Mouse (Mus musculus): Measurements from ENCODE around the gene Kcnma1. TPM values are rescaled to one million over a fixed set of nuclear protein-coding genes. Genes with fewer than 3 reads are reported as not detected.

Kcnma1 gene
- polyA plus RNA-seq, 1 experiment from 2014 or later: 0.04 TPM

DNA sequence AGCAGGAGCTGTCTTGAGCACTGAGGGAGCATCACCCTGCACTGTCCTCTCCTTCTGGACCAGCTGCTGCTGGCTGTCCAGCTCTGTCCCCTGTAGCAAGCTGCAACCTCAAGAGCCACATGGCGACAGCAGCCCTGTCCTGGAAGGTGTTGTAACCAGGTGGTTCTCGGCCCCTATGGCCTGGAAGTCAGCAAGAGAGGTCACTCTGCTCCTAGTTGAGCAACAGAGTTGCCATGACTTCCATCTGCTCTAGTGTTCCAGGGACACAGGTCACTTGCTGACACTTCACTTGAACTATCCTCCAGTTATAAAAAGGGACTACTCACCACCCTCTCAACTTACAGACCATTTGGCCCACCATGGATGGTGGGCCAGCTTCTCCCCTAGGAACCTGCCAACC lies 139.7 kb downstream of the Kcnma1 start:
- no peaks in the 10 kb centered on the region for H3K27me3 ChIP-seq (ENCODE audit: insufficient read depth, low read length)
- TF ChIP-seq EP300 (IDR thresholded peaks at IDR 0.05; ENCODE audit: low read depth) (no peak), CTCF (IDR thresholded peaks at IDR 0.05; ENCODE audit: low read depth) (0 out of 2 replicates have a peak, but pooled peaks have one; percentile 15)
- 58% methylated on average over 2 of the region's 2 CpGs for WGBS (ENCODE audit: insufficient replicate concordance)
- no peak overlapping the region for H3K9ac ChIP-seq (replicated peaks)
- no peak overlapping the region for H3K27ac ChIP-seq (ENCODE audit: low read depth)
- H3K9me3 ChIP-seq (ENCODE audit: low read length): no peaks in the 10 kb centered on the region
- no peak for DNase-seq
- no peak for ATAC-seq
- H3K4me3 ChIP-seq (ENCODE audit: low read depth, low read length): no peak overlapping the region
- H3K4me2 ChIP-seq (ENCODE audit: low read depth, low read length): no peak overlapping the region
- no peaks in the 10 kb centered on the region for H3K4me1 ChIP-seq (ENCODE audit: insufficient read depth)
- no peaks in the 10 kb centered on the region for H3K36me3 ChIP-seq (replicated peaks; ENCODE audit: insufficient read depth, low read length)

DNA sequence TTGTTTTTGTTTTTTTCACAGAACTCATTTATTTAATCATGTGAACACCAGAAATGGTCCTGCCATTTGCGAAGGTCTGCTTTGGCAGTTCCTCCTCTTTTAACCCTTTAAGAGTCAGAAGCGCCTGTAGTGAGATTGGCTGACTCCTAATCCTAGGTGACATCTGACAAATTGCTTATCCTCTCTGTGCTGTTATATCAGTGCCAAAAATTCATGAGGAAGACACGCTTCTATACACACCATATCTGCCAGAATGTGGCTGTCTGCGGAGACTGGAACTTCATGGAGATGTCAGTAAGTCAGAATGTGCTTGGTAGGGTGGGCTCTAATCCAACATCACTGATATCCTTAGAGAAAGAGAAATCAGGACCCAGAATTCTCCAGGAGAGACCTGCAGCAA lies 157.3 kb downstream of the Kcnma1 start:
- no peaks in the 10 kb centered on the region for H3K36me3 ChIP-seq (replicated peaks; ENCODE audit: insufficient read depth, low read length)
- H3K27me3 ChIP-seq (ENCODE audit: insufficient read depth, low read length): no peaks in the 10 kb centered on the region
- H3K9ac ChIP-seq (replicated peaks): no peak overlapping the region
- no peak overlapping the region for H3K27ac ChIP-seq (ENCODE audit: low read depth)
- WGBS (ENCODE audit: insufficient replicate concordance): 69% methylated on average over 4 of the region's 4 CpGs
- H3K4me1 ChIP-seq (ENCODE audit: insufficient read depth): no peaks in the 10 kb centered on the region
- ATAC-seq (no peak), DNase-seq (no peak)
- no peaks in the 10 kb centered on the region for H3K9me3 ChIP-seq (ENCODE audit: low read length)
- TF ChIP-seq EP300 (IDR thresholded peaks at IDR 0.05; ENCODE audit: low read depth) (no peak), CTCF (IDR thresholded peaks at IDR 0.05; ENCODE audit: low read depth) (no peak)
- no peak overlapping the region for H3K4me2 ChIP-seq (ENCODE audit: low read depth, low read length)
- no peak overlapping the region for H3K4me3 ChIP-seq (ENCODE audit: low read depth, low read length)

DNA sequence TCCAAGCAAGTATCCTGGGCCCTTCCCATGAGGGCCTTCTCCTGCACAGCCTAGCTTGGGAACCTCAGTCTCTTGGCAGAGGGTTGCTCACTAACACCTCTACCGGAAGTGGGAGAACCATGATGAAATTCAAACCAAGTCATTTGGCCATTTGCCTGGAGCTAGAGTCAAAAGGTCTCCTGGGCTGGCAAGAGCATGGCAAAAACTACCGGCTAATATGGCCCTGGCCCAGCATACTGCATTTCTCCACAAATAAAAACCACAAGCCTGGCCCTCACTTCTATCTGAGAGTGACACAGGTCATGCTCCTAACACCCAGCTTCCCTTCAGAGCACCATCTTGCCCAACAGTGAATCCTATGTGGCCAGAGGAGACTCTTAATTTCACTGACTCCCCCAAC lies 159.3 kb downstream of the Kcnma1 start:
- Histone ChIP-seq H3K36me3 (replicated peaks; ENCODE audit: insufficient read depth, low read length) (no peaks in the 10 kb centered on the region), H3K4me3 (ENCODE audit: low read depth, low read length) (no peak overlapping the region), H3K9ac (replicated peaks) (no peak overlapping the region), H3K27ac (ENCODE audit: low read depth) (no peak overlapping the region), H3K27me3 (ENCODE audit: insufficient read depth, low read length) (no peaks in the 10 kb centered on the region), H3K4me2 (ENCODE audit: low read depth, low read length) (no peak overlapping the region), H3K9me3 (ENCODE audit: low read length) (no peaks in the 10 kb centered on the region), H3K4me1 (ENCODE audit: insufficient read depth) (no peaks in the 10 kb centered on the region)
- WGBS (ENCODE audit: insufficient replicate concordance): 71% methylated on average over 2 of the region's 2 CpGs
- no peak for TF ChIP-seq EP300 (IDR thresholded peaks at IDR 0.05; ENCODE audit: low read depth)
- no peak for TF ChIP-seq CTCF (IDR thresholded peaks at IDR 0.05; ENCODE audit: low read depth)
- DNase-seq: no peak
- ATAC-seq: no peak

DNA sequence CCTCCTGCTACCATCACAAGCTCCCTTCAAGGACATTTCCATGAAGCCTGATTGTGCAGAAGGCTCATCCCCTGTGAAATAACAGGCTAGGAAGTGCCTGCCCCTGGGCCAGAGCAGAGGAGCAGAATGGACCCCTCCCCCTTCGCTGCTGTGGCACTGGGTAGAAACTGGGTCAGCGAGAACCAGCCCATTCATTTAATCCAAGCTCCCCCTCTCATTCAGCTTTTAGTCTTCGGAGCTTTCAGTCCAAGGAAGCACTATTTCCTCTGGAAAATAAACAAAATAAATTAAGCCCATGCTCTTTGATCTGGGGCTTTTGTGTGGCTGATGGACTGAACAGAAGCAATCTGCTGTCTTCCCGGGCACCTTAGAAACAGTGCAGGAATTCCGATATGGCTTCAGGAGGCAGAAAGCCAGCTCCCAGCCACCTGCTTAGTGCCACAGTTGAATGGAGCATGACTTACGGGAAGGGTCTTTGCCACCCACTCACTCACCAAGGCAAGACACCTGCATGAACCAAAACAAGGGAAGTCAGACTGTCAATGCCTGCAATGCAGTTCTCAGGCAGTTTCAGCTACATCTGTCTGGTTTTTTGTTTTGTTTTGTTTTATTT lies 165.7 kb downstream of the Kcnma1 start:
- DNase-seq (no peak), ATAC-seq (no peak)
- H3K9me3 ChIP-seq (ENCODE audit: low read length): no peaks in the 10 kb centered on the region
- 47% methylated on average over 6 of the region's 6 CpGs for WGBS (ENCODE audit: insufficient replicate concordance)
- H3K36me3 ChIP-seq (replicated peaks; ENCODE audit: insufficient read depth, low read length): no peaks in the 10 kb centered on the region
- H3K4me1 ChIP-seq (ENCODE audit: insufficient read depth): no peaks in the 10 kb centered on the region
- H3K27ac ChIP-seq (ENCODE audit: low read depth): no peak overlapping the region
- no peak overlapping the region for H3K9ac ChIP-seq (replicated peaks)
- H3K27me3 ChIP-seq (ENCODE audit: insufficient read depth, low read length): no peaks in the 10 kb centered on the region
- H3K4me2 ChIP-seq (ENCODE audit: low read depth, low read length): no peak overlapping the region
- no peak for TF ChIP-seq CTCF (IDR thresholded peaks at IDR 0.05; ENCODE audit: low read depth)
- TF ChIP-seq EP300 (IDR thresholded peaks at IDR 0.05; ENCODE audit: low read depth): no peak
- H3K4me3 ChIP-seq (ENCODE audit: low read depth, low read length): no peak overlapping the region

DNA sequence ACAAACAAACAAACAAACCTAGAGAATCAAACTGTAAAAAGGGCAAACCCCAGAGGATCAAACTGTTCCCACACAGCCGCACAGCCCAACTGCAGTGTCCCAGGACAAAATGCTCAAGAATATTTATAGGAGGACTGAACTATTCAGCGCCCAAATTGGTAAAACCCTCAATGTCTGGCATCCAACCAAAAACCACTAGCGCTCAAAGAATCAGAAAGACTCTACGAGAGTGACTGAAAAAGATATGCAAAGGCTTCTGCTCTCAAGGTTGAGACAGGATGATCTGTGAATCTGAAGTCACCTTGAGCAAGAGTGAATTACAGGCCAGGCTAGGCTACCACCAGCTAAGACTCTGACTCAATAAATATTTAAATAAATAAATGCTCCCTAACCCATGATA lies 167.6 kb downstream of the Kcnma1 start:
- Histone ChIP-seq H3K27ac (ENCODE audit: low read depth) (no peak overlapping the region), H3K4me3 (ENCODE audit: low read depth, low read length) (no peak overlapping the region), H3K4me1 (ENCODE audit: insufficient read depth) (no peaks in the 10 kb centered on the region), H3K4me2 (ENCODE audit: low read depth, low read length) (no peak overlapping the region), H3K9ac (replicated peaks) (no peak overlapping the region), H3K27me3 (ENCODE audit: insufficient read depth, low read length) (no peaks in the 10 kb centered on the region), H3K36me3 (replicated peaks; ENCODE audit: insufficient read depth, low read length) (no peaks in the 10 kb centered on the region), H3K9me3 (ENCODE audit: low read length) (no peaks in the 10 kb centered on the region)
- no peak for TF ChIP-seq EP300 (IDR thresholded peaks at IDR 0.05; ENCODE audit: low read depth)
- TF ChIP-seq CTCF (IDR thresholded peaks at IDR 0.05; ENCODE audit: low read depth): no peak
- WGBS (ENCODE audit: insufficient replicate concordance): 80% methylated on average over 4 of the region's 4 CpGs
- ATAC-seq: no peak
- DNase-seq: no peak

DNA sequence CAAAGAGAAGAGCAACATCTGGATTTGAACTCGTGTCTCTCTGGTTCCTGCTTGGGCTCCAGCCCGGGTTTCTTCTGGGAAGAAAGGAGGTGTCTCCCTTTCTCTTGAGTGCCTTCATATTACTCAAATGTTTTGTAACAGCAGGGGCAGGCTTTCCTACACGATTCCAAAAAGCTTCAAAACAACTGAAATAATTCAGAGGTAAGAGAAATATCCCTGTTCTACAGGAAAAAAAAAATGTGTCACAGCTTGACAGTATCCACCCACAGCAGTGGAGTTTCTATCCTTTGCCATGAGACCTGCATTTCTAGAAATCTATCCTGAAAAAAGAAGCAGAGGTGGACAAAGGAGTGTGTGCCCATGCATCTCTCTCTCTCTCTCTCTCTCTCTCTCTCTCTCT lies 172.3 kb downstream of the Kcnma1 start:
- Histone ChIP-seq H3K9ac (replicated peaks) (no peak overlapping the region), H3K4me3 (ENCODE audit: low read depth, low read length) (no peak overlapping the region), H3K36me3 (replicated peaks; ENCODE audit: insufficient read depth, low read length) (no peaks in the 10 kb centered on the region), H3K27ac (ENCODE audit: low read depth) (no peak overlapping the region), H3K4me1 (ENCODE audit: insufficient read depth) (no peaks in the 10 kb centered on the region), H3K9me3 (ENCODE audit: low read length) (no peaks in the 10 kb centered on the region), H3K4me2 (ENCODE audit: low read depth, low read length) (no peak overlapping the region), H3K27me3 (ENCODE audit: insufficient read depth, low read length) (no peaks in the 10 kb centered on the region)
- ATAC-seq: no peak
- TF ChIP-seq EP300 (IDR thresholded peaks at IDR 0.05; ENCODE audit: low read depth) (no peak), CTCF (IDR thresholded peaks at IDR 0.05; ENCODE audit: low read depth) (no peak)
- 56% methylated on average over 3 of the region's 3 CpGs for WGBS (ENCODE audit: insufficient replicate concordance)
- no peak for DNase-seq

DNA sequence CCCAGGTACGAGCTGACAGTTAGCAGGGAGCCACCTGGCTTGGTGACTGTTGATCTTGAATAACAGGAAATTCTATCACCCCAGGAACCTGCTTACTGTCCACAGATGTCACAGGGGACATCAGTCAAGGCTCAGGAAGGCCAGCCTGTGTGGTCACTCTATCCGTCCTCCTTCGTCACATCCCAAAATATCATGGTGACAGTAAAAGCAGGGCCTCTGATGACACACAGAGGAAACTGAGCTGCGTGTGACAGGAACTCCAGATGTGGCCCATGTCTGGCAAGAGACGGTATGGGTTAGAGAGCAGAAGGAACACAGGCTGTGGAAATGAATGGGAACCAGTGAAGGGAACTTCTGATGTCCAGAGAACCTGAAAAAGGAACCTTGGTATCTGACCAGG lies 174.7 kb downstream of the Kcnma1 start:
- ATAC-seq (no peak), DNase-seq (no peak)
- TF ChIP-seq EP300 (IDR thresholded peaks at IDR 0.05; ENCODE audit: low read depth) (no peak), CTCF (IDR thresholded peaks at IDR 0.05; ENCODE audit: low read depth) (no peak)
- no peaks in the 10 kb centered on the region for H3K27me3 ChIP-seq (ENCODE audit: insufficient read depth, low read length)
- H3K36me3 ChIP-seq (replicated peaks; ENCODE audit: insufficient read depth, low read length): no peaks in the 10 kb centered on the region
- WGBS (ENCODE audit: insufficient replicate concordance): 57% methylated on average over 5 of the region's 5 CpGs
- H3K4me2 ChIP-seq (ENCODE audit: low read depth, low read length): no peak overlapping the region
- H3K4me1 ChIP-seq (ENCODE audit: insufficient read depth): no peaks in the 10 kb centered on the region
- H3K9me3 ChIP-seq (ENCODE audit: low read length): no peaks in the 10 kb centered on the region
- no peak overlapping the region for H3K27ac ChIP-seq (ENCODE audit: low read depth)
- H3K9ac ChIP-seq (replicated peaks): no peak overlapping the region
- H3K4me3 ChIP-seq (ENCODE audit: low read depth, low read length): no peak overlapping the region
